Mouse (Mus musculus) forebrain, postnatal 0 days (tissue): Measurements from ENCODE around the gene Inka2. TPM values are rescaled to one million over a fixed set of nuclear protein-coding genes. Genes with fewer than 3 reads are reported as not detected.
A peak's percentile ranks its signal among the peaks of the same experiment; 100 is the strongest.

Source experiments
- ATAC-seq: fragments of 200-750 bp; cut with Nextera tagmentation; 2 replicates; pipeline ENCODE4 v1.8.0; 2017; ENCODE audit warnings: mild to moderate bottlenecking, moderate library complexity
- DNase-seq: peaks from one replicate; pipeline ENCODE4 v3.0.0-alpha.2; 2015
- H3K27ac ChIP-seq: fragments of 300-500 bp; sonication (generic); 2 replicates; pipeline ENCODE4 v1.5.1; 2014; ENCODE audit warnings: low read depth, mild to moderate bottlenecking, antibody characterized with exemption, low read length, moderate library complexity, mixed read lengths
- H3K27me3 ChIP-seq: fragments of 300-500 bp; sonication (generic); 2 replicates; pipeline ENCODE4 v1.6.1; 2014; ENCODE audit warnings: mild to moderate bottlenecking, low read length, mixed read lengths; ENCODE audit not compliant: insufficient read depth
- H3K36me3 ChIP-seq: fragments of 300-500 bp; sonication (generic); 2 replicates; pipeline ENCODE4 v1.6.1; 2014; ENCODE audit warnings: mild to moderate bottlenecking, moderate library complexity; ENCODE audit not compliant: insufficient read depth
- H3K4me1 ChIP-seq: fragments of 300-500 bp; sonication (generic); 2 replicates; pipeline ENCODE4 v1.6.1; 2014; ENCODE audit warnings: antibody characterized with exemption; ENCODE audit not compliant: insufficient read depth
- H3K4me2 ChIP-seq: fragments of 300-500 bp; sonication (generic); 2 replicates; pipeline ENCODE4 v1.6.1; 2014; ENCODE audit warnings: low read depth, mild to moderate bottlenecking, moderate library complexity
- H3K4me3 ChIP-seq: fragments of 300-500 bp; sonication (generic); 2 replicates; pipeline ENCODE4 v1.5.1; 2014; ENCODE audit warnings: low read depth, low read length, mixed read lengths
- H3K9ac ChIP-seq: fragments of 300-500 bp; sonication (generic); 2 replicates; pipeline ENCODE4 v1.6.1; 2014; ENCODE audit warnings: mild to moderate bottlenecking
- H3K9me3 ChIP-seq: fragments of 300-500 bp; sonication (generic); 2 replicates; pipeline ENCODE4 v1.6.1; 2016; ENCODE audit warnings: low read length
- CTCF ChIP-seq: sonication (generic); IDR thresholded peaks from 2 replicates; pipeline ENCODE4 v1.5.1; 2016; ENCODE audit warnings: antibody characterized with exemption, control low read depth, low read depth
- WGBS: fragments of 180-500 bp; shearing (Covaris S2); extraction: QIAGEN DNeasy Blood & Tissue Kit; methylation state at CpG from one replicate; pipeline ENCODE4 v1.1.7; 2014; 5-methylcytosine and 5-hydroxymethylcytosine counted together
- polyA plus RNA-seq: library from polyadenylated mRNA; unstranded; fragments of >200 nt; fragmentation: Nextera tagmentation; extraction: Ambion mirVana; gene quantifications from 2 replicates; pipeline ENCODE4 v1.2.1, GENCODE M21; 2015
- total RNA-seq: library from RNA; depleted of rRNA; stranded (reverse); fragments of >200 nt; gene quantifications from 2 replicates; pipeline ENCODE4 v1.2.3, GENCODE M21; 2014; rRNA removed

The Inka2 gene
- 6.9 and 7.2 TPM in 2 replicates for total RNA-seq
- 1.1 and 4.2 TPM in 2 replicates for polyA plus RNA-seq

GRCm38 (mm10) chr3:105704031-105705008 is at the start of gene Inka2:
Inka2 (plus strand) TSS chr3:105704599.
- no peaks in the 10 kb centered on the region for H3K9me3 ChIP-seq
- ATAC-seq (peak; percentile 98), DNase-seq (peak; percentile 87)
- peak within 1 kb of the TSS; percentile 92 for H3K4me2 ChIP-seq
- no peaks in the 10 kb centered on the region for H3K27me3 ChIP-seq
- H3K9ac ChIP-seq: peak within 1 kb of the TSS; percentile 45
- no peaks in the 10 kb centered on the region for H3K36me3 ChIP-seq
- no peak for TF ChIP-seq CTCF
- peak within 1 kb of the TSS; percentile 42; the same call in 1 of the 2 replicates for H3K27ac ChIP-seq
- H3K4me3 ChIP-seq: peak within 1 kb of the TSS; percentile 43
- H3K4me1 ChIP-seq: no peaks in the 10 kb centered on the region
- 4% methylated on average over 41 of the region's 43 CpGs for WGBS

GRCm38 (mm10) chr3:105655031-105655585 is 49.3 kb upstream of the Inka2 start:
- Histone ChIP-seq H3K9ac (no peak overlapping the region), H3K9me3 (no peaks in the 10 kb centered on the region), H3K4me1 (no peaks in the 10 kb centered on the region), H3K27ac (no peak overlapping the region), H3K36me3 (no peaks in the 10 kb centered on the region), H3K27me3 (no peaks in the 10 kb centered on the region), H3K4me2 (no peak overlapping the region), H3K4me3 (no peak overlapping the region)
- no peak for ATAC-seq
- 96% methylated on average over 11 of the region's 11 CpGs for WGBS
- no peak for TF ChIP-seq CTCF
- no peak for DNase-seq

- DNase-seq (no peak), ATAC-seq (no peak)
- no peaks in the 10 kb centered on the region for H3K4me1 ChIP-seq
- 0 out of 2 replicates have a peak, but pooled peaks cover 5% of the 10 kb centered on the region for H3K36me3 ChIP-seq
- H3K9ac ChIP-seq: no peak overlapping the region
- no peaks in the 10 kb centered on the region for H3K27me3 ChIP-seq
- no peak overlapping the region for H3K27ac ChIP-seq
- no peaks in the 10 kb centered on the region for H3K9me3 ChIP-seq
- 71% methylated on average over 2 of the region's 2 CpGs for WGBS
- no peak overlapping the region for H3K4me2 ChIP-seq
- H3K4me3 ChIP-seq: no peak overlapping the region
- TF ChIP-seq CTCF: no peak
These were observed 43.9 kb upstream of the Inka2 start for GRCm38 (mm10) chr3:105660530-105660929.

GRCm38 (mm10) chr3:105663043-105663442 is 41.4 kb upstream of the Inka2 start:
- peak; percentile 4 for DNase-seq
- no peak overlapping the region for H3K27ac ChIP-seq
- H3K9me3 ChIP-seq: no peaks in the 10 kb centered on the region
- no peak for ATAC-seq
- H3K4me2 ChIP-seq: no peak overlapping the region
- no peak overlapping the region for H3K9ac ChIP-seq
- 78% methylated on average over 8 of the region's 8 CpGs for WGBS
- H3K4me1 ChIP-seq: no peaks in the 10 kb centered on the region
- H3K27me3 ChIP-seq: no peaks in the 10 kb centered on the region
- H3K36me3 ChIP-seq: 0 out of 2 replicates have a peak, but pooled peaks cover 5% of the 10 kb centered on the region
- H3K4me3 ChIP-seq: no peak overlapping the region
- TF ChIP-seq CTCF: peak; percentile 15; the same call in 1 of the 2 replicates

- no peak for TF ChIP-seq CTCF
- Histone ChIP-seq H3K27ac (no peak overlapping the region), H3K9ac (no peak overlapping the region)
These were observed 39.2 kb upstream of the Inka2 start for GRCm38 (mm10) chr3:105665105-105665765.

GRCm38 (mm10) chr3:105666996-105667523 is 37.3 kb upstream of the Inka2 start:
- H3K4me3 ChIP-seq: no peak overlapping the region
- no peaks in the 10 kb centered on the region for H3K4me1 ChIP-seq
- H3K27ac ChIP-seq: no peak overlapping the region
- no peak for TF ChIP-seq CTCF
- no peak for ATAC-seq
- no peaks in the 10 kb centered on the region for H3K27me3 ChIP-seq
- H3K9ac ChIP-seq: no peak overlapping the region
- WGBS: 64% methylated on average over 4 of the region's 4 CpGs
- H3K9me3 ChIP-seq: no peaks in the 10 kb centered on the region
- peaks cover 12% of the 10 kb centered on the region for H3K36me3 ChIP-seq
- no peak for DNase-seq
- no peak overlapping the region for H3K4me2 ChIP-seq

More at GRCm38 (mm10) chr3:105665105-105665765, 39.2 kb upstream of the Inka2 start:
- H3K4me3 ChIP-seq: no peak overlapping the region
- H3K9me3 ChIP-seq: no peaks in the 10 kb centered on the region
- no peaks in the 10 kb centered on the region for H3K4me1 ChIP-seq
- no peak overlapping the region for H3K4me2 ChIP-seq
- H3K27me3 ChIP-seq: no peaks in the 10 kb centered on the region
- H3K36me3 ChIP-seq: peaks cover 12% of the 10 kb centered on the region
- ATAC-seq: no peak
- 84% methylated on average over 9 of the region's 9 CpGs for WGBS
- DNase-seq: no peak
